In the genomic region with DNA sequence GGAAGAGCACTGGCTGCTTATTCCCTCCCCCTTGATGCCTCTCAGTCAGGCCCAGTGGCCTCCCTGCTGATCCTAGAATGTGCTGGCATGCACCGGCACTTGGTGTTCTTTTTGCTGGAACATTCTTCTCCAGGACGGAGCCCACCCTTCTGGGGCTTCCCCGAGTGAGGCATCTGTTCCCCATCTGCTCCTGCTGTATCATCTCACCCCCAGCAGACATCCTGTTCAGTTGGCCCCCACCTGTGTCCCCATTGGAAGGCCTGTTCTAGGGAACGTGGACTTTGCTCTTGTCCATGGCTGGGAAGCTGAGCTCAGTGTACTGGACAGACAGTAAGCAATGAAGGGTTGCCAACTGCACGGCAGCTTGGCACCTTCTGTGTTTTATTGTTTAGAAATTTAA, we compare ENCODE assay signal across 12 mouse cellular contexts. TPM values are rescaled to one million over a fixed set of nuclear protein-coding genes. Genes with fewer than 3 reads are reported as not detected.
DNase-seq lines count a peak whose midpoint lies in the region; ATAC-seq and TF ChIP-seq lines count a peak whose summit lies in the region.
"Had no signal": no experiment of that assay in that cellular context is flagged by ENCODE, and none has a peak within 500 bp of the region (broad histone marks: within the 10 kb centered on the region; RNA-seq: fewer than 3 reads in every experiment).

No protein-coding gene starts in this region.

- TF ChIP-seq EP300 in heart, postnatal 0 days (IDR thresholded peaks at IDR 0.05; ENCODE audit: low read depth), result no peak

- H3K4me3 ChIP-seq in heart, postnatal 0 days (ENCODE audit: low read depth, low read length), result no peak overlapping the region
- no peak overlapping the region for H3K4me3 ChIP-seq in liver, embryonic 16.5 days (ENCODE audit: low read depth, low read length)
- H3K4me3 ChIP-seq: megakaryocyte, embryonic 14.5 days had no signal

- peak; percentile 28 for DNase-seq in heart, postnatal 0 days (ENCODE audit: low spot score)
- no peak for DNase-seq in heart, postnatal 25 days (ENCODE audit: low spot score)
- peak; percentile 92 for DNase-seq in kidney, adult 9 months
- peak; percentile 29 to 71 for DNase-seq in layer of hippocampus, adult 18-20 months (ENCODE audit: low spot score in 2 of 2)
- no peak for DNase-seq in spleen, postnatal 10 days (ENCODE audit: low spot score in 2 of 2)
- DNase-seq in left cerebral cortex, adult 11 months (ENCODE audit: low spot score), result no peak
- DNase-seq: left cerebral cortex, postnatal 4 days; right cerebral cortex, postnatal 14 days; thymus, postnatal 36 days had no signal

- peak overlapping the region; percentile 23; the same call in 1 of the 2 replicates for H3K27ac ChIP-seq in heart, postnatal 0 days (ENCODE audit: low read depth)
- no peak overlapping the region; the same call in 1 of the 2 replicates for H3K27ac ChIP-seq in liver, embryonic 16.5 days (ENCODE audit: low read length)

- ATAC-seq in heart, postnatal 0 days (ENCODE audit: insufficient read depth, low read depth), result peak; percentile 83; the same call in 1 of the 2 replicates
- peak; percentile 81 for ATAC-seq in liver, embryonic 16.5 days (ENCODE audit: low read depth)
- ATAC-seq: inflammation-experienced regulatory T-cells, adult 6 months had no signal

- H3K4me1 ChIP-seq in heart, postnatal 0 days (ENCODE audit: control insufficient read depth, insufficient read depth), result peaks cover 8% of the 10 kb centered on the region; the same call in 1 of the 2 replicates
- H3K4me1 ChIP-seq in liver, embryonic 16.5 days (ENCODE audit: control insufficient read depth, low read depth, low read length), result no peaks in the 10 kb centered on the region; the same call in 1 of the 2 replicates

- no peaks in the 10 kb centered on the region for H3K27me3 ChIP-seq in heart, postnatal 0 days (ENCODE audit: control insufficient read depth, insufficient read depth, low read length)
- no peaks in the 10 kb centered on the region for H3K27me3 ChIP-seq in liver, embryonic 16.5 days (ENCODE audit: control insufficient read depth, insufficient read depth, low read depth, low read length)

- intact Hi-C loops in heart, postnatal 25 days (cut with DNase I), result no loop called here

- H3K4me2 ChIP-seq in heart, postnatal 0 days (ENCODE audit: low read depth, low read length), result no peak overlapping the region
- no peak overlapping the region for H3K4me2 ChIP-seq in liver, embryonic 16.5 days (ENCODE audit: low read depth, low read length)

- no peak for TF ChIP-seq CTCF in heart, postnatal 0 days (IDR thresholded peaks at IDR 0.05; ENCODE audit: low read depth)

- WGBS in heart, postnatal 0 days, result 52% methylated on average over 5 of the region's 5 CpGs
- 52% methylated on average over 5 of the region's 5 CpGs for WGBS in liver, embryonic 16.5 days (ENCODE audit: insufficient replicate concordance)

- no peaks in the 10 kb centered on the region for H3K36me3 ChIP-seq in heart, postnatal 0 days (replicated peaks; ENCODE audit: control insufficient read depth, insufficient read depth, low read length)
- H3K36me3 ChIP-seq in liver, embryonic 16.5 days (ENCODE audit: control insufficient read depth, insufficient read depth), result no peaks in the 10 kb centered on the region

- H3K9ac ChIP-seq in heart, postnatal 0 days (replicated peaks; ENCODE audit: low read depth, low read length), result no peak overlapping the region
- H3K9ac ChIP-seq in liver, embryonic 16.5 days (ENCODE audit: low read depth, low read length), result no peak overlapping the region

- no peaks in the 10 kb centered on the region for H3K9me3 ChIP-seq in heart, postnatal 0 days (replicated peaks; ENCODE audit: control insufficient read depth, low read length)
- H3K9me3 ChIP-seq in liver, embryonic 16.5 days (replicated peaks; ENCODE audit: control insufficient read depth, low read length), result no peaks in the 10 kb centered on the region
- H3K9me3 ChIP-seq: megakaryocyte, embryonic 14.5 days had no signal

RNA-seq across cellular contexts. Expression of gene Cdpf1, which starts 34.7 kb away (rescaled TPM):
- total RNA-seq in heart, postnatal 0 days (2014; rRNA removed; ENCODE audit: low replicate concordance), result 31.0 and 96.8 TPM in 2 replicates
- polyA plus RNA-seq in heart, postnatal 0 days (2015; fragmentation: Nextera tagmentation; extraction: Ambion mirVana), result 45.9 and 49.9 TPM in 2 replicates
- 10 to 100 TPM; 29.6 to 31.8 TPM for total RNA-seq in heart, postnatal 25 days (2021)
- total RNA-seq in layer of hippocampus, adult 18-20 months (2021), result 10 to 100 TPM; 16.5 to 20.0 TPM
- 17.2 and 18.6 TPM in 2 replicates for polyA plus RNA-seq in liver, embryonic 16.5 days (2015; fragmentation: Nextera tagmentation; extraction: Ambion mirVana)

RNA-seq across cellular contexts. Expression of gene Ppara, which starts 42.0 kb away (rescaled TPM):
- total RNA-seq in heart, postnatal 0 days (2014; rRNA removed; ENCODE audit: low replicate concordance), result 11.6 and 18.5 TPM in 2 replicates
- polyA plus RNA-seq in heart, postnatal 0 days (2015; fragmentation: Nextera tagmentation; extraction: Ambion mirVana), result 31.4 and 33.4 TPM in 2 replicates
- total RNA-seq in heart, postnatal 25 days (2021), result 10 to 100 TPM; 44.7 to 58.8 TPM
- 1 to 10 TPM; 2.9 to 3.4 TPM for total RNA-seq in layer of hippocampus, adult 18-20 months (2021)
- polyA plus RNA-seq in liver, embryonic 16.5 days (2015; fragmentation: Nextera tagmentation; extraction: Ambion mirVana), result 41.8 and 51.3 TPM in 2 replicates
- polyA plus RNA-seq: inflammation-experienced regulatory T-cells, adult 6 months had no signal

RNA-seq across cellular contexts. Expression of gene Pkdrej, which starts 44.8 kb away (rescaled TPM):
- 2.4 and 2.7 TPM in 2 replicates for total RNA-seq in heart, postnatal 0 days (2014; rRNA removed; ENCODE audit: low replicate concordance)
- 0.54 and 0.66 TPM in 2 replicates for polyA plus RNA-seq in heart, postnatal 0 days (2015; fragmentation: Nextera tagmentation; extraction: Ambion mirVana)
- 1 to 10 TPM; 2.6 to 2.7 TPM for total RNA-seq in heart, postnatal 25 days (2021)
- total RNA-seq in layer of hippocampus, adult 18-20 months (2021), result under 1 TPM; 0.62 to 0.63 TPM
- 0.09 TPM in 2 replicates for polyA plus RNA-seq in liver, embryonic 16.5 days (2015; fragmentation: Nextera tagmentation; extraction: Ambion mirVana)
- polyA plus RNA-seq: inflammation-experienced regulatory T-cells, adult 6 months had no signal

RNA-seq across cellular contexts. Expression of gene Ttc38, which starts 55.3 kb away (rescaled TPM):
- total RNA-seq in heart, postnatal 0 days (2014; rRNA removed; ENCODE audit: low replicate concordance), result 11.6 and 14.7 TPM in 2 replicates
- polyA plus RNA-seq in heart, postnatal 0 days (2015; fragmentation: Nextera tagmentation; extraction: Ambion mirVana), result 6.9 and 7.6 TPM in 2 replicates
- total RNA-seq in heart, postnatal 25 days (2021), result 10 to 100 TPM; 14.8 to 16.5 TPM
- 1 to 10 TPM; 5.0 to 6.7 TPM for total RNA-seq in layer of hippocampus, adult 18-20 months (2021)
- 8.9 and 10.7 TPM in 2 replicates for polyA plus RNA-seq in liver, embryonic 16.5 days (2015; fragmentation: Nextera tagmentation; extraction: Ambion mirVana)

Comparison
In these comparisons a context has a peak if more than half of its experiments do, and no peak if none do; other contexts are left out.
1. DNase-seq: peak in heart, postnatal 0 days (single experiment), kidney, adult 9 months (single experiment) and layer of hippocampus, adult 18-20 months (2 of 2); none in heart, postnatal 25 days (single experiment), spleen, postnatal 10 days (0 of 2) and left cerebral cortex, adult 11 months (single experiment).